Mouse (Mus musculus) G1E-ER4 (cell line): Measurements from ENCODE around the gene Kdm8. TPM values are rescaled to one million over a fixed set of nuclear protein-coding genes. Genes with fewer than 3 reads are reported as not detected.
A peak's percentile ranks its signal among the peaks of the same experiment; 100 is the strongest.

ENCODE experiments used
- GATA1 ChIP-seq: IDR thresholded peaks from one replicate; pipeline ENCODE4 v1.8.0; 2012; ENCODE audit warnings: low read length, inconsistent platforms
- polyA plus RNA-seq: library from polyadenylated mRNA; stranded (reverse); fragments of >175 nt; gene quantifications from 2 replicates; pipeline ENCODE4 v1.2.3, GENCODE M21; 2012

The Kdm8 gene
- polyA plus RNA-seq, 1 experiment, result 5.5 TPM

DNA sequence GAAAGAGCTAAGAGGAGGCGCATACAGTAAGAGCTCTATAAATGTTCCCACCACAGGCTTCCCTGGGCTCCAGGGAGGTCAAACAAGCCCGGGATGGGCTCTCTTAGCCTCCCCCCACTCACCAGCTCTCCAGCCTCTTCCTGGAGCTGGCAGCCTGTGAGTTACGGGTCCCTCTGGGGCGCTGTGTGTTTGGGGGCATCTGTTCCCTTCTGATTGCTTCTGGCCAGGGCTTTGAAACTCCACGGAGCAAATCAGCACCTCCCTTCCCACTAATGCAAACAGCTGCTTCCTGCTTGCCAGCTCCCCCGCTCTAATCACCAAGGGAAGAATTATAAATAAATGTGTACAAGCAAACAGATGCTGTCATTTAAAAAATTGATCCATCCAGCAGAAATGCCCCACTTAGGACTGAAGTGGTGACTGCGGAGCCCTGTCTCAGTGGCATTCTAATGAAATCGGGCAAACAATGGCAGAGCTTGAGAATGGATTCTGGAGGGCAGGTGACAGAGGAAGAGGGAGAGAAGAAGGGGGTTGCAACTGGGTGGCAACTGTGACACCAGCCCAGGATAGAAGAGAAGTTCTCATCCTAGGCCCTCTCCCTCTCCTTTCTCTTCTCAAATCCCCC lies 9.7 kb upstream of the Kdm8 start:
- no peak for TF ChIP-seq GATA1

DNA sequence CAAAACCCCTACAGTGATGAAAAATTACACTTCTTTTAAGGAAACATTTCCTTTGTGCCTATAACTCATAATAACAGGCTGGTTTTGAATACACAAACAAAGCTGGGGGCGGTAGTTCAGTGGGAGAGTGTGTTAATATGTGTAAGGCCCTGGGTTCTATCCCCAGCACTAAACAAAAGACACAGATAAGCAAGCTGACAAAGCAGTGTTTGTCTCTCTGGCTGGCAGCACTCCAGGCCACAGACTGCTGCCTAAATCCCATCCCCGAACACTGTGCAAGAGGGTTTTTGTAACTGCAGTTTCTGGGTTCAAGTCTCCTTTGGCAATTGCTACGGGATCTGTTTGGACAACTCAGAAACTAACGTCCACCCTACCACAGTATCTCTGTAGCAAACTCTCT lies 2.2 kb upstream of the Kdm8 start:
- no peak for TF ChIP-seq GATA1

DNA sequence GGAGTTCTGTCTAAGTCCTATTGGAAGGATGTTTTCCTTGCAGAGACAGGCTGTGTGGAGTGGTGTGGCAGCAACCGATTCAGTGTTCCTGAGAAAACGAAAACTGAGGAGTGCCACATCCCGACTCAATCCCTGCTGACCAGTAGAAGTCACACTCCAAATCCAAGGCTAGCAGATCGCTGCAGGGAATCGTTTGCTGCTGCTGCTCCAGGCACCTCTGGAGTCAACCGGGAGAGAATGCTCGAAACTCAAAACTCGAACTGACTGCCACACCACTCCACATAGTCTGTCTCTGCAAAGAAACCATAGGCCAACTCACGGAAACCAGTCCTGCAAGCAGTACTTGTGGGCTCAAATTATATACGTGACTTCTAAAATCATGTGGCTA lies 406 bp upstream of the Kdm8 start:
- TF ChIP-seq GATA1, result no peak

DNA sequence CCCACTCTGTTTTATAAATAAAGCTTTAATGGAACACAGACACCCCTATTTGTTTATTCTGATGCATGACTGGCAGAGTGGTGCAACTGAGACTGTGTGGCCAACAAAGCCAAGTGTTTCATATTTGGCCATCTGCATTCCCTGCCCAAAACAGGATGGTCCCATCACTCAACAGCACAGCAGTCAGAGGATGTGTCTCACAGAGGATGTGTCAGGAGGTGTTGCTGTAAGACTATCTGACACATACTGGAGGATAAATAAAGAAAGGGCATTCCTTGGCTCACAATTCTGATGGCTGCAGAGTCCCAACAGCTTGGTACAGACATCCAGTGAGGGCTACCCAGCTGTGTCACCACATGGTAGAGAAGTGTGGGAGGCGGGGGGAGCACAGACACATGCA lies 6.2 kb downstream of the Kdm8 start:
- TF ChIP-seq GATA1, result no peak

DNA sequence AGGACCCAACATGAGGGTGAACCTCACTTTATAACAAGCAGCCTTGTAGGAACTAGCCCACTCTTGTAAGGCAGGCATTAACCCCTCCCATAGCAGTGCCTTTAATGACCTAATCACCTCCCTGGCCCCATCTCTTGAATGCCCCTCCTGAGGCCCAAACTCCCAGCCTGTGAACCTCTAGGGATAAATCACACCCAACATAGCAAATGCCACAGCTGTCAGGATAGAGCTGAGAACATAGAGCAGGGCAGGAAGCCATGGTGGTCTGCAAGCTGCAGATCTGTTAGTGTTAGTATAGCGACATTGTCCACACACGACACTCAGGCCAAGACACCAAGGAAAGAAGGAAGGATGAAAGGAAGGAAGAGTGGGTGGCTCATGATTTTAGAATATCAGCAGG lies 6.6 kb downstream of the Kdm8 start:
- no peak for TF ChIP-seq GATA1

DNA sequence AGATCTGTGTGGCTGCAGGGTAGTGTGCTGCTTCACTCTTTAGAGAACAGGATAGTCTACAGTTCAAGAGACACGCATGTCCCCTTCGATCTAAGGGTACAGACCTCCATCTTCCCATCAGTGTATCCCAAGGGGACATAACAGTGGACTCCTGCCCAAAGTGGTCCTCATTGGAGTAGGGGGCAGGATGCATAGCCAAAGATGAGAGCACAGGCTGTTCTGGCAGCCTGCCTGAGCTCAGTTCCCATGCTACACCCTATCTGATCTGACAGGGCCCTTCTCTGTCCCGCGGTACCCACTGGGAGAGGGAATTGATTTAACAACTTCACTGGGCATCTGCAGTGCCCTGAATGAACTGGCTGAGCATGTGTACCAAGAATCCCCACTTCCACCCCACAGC lies 9.2 kb downstream of the Kdm8 start:
- no peak for TF ChIP-seq GATA1

DNA sequence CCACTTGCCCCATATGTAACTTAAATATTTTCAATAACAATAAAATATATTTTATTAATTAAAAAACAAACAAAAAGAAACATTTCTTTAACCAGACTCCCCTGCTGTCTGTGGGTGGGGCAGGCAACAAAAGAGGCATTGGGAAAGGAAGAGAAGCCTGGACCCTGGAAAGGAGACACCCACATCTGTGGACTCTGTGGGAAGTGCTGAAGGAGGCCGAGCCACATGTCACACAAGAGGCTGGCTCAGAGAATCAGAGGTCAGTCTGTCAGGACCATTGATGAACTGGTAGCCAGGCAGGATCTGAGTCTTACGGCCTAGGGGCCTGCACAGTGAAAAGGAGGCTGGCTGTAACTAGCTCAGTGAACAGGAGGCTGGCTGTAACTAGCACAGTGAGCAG lies 17.7 kb downstream of the Kdm8 start:
- no peak for TF ChIP-seq GATA1

DNA sequence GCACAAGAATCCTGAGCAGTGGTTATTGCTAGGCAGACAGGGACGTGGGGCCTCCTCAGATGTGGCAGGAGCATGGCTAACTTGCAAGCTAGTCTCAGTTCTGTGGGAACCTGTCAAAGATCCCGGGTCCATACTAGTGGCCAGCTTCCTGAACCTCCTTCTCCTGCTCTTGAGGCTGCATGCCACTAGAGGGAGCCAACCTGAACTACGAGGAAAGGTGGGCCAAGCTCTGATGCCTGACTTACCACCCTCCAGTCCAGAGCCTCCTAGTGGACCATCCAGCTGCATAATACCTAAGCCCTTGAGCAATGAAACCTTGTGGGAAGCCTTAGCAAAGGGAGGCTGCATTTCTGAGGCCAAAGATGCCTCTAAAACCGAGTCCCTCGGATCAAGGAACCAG lies 25.5 kb downstream of the Kdm8 start:
- no peak for TF ChIP-seq GATA1

DNA sequence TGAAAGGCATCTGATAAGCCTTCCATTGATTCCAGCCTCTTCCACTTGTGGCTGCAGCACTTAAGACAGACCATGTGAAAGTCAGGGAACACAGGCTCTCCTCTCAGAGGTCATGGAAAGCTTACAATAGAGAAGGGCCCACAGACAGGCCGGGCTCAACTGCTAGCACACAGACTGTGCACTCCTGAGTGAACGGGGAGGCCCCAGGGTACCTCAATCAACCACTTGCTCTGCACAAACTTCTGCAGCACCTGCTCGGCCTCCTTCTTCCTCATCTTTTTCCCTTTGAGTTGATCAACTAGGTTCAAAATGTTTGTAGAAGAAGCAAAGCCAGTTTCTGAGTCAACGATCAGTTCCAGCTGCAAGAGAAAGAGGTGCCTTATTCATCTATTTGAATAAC lies 26.4 kb downstream of the Kdm8 start:
- TF ChIP-seq GATA1, result no peak

DNA sequence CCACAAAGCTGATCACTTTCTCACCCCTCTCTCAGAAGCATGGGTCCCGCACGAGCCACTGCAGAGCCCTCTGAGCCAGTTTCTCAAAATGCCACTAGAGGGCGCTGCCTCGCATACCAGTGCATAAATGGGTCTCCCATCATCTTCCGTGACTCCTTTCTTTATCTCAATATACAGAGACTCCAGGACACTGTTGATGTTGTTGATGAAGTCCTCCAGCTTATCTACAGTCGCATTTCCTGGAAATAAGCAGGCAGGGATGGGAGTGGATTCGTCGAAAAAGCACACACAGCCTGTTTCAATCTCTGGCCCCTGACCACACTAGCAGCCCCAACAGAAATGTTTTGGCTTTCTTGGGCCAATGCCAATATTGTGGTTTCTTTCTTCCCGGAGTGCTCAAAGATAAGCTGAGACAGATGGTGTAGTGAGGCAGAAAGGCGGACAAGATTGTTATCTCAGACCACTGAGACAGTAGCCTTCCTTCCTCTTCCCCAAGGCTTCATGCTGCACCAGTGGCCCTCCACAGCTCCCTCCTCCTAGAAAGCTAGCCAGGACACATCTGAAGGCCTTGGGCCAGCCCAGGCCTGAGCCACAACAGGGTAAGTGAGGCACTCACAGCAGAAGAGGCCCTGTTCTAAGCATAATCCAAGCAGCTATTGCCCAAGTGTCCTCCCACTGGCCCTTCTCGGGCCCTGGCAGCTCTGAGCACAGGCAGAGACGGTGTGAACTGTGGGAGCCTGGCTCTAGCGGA lies 27.7 kb downstream of the Kdm8 start:
- TF ChIP-seq GATA1, result peak; percentile 98

DNA sequence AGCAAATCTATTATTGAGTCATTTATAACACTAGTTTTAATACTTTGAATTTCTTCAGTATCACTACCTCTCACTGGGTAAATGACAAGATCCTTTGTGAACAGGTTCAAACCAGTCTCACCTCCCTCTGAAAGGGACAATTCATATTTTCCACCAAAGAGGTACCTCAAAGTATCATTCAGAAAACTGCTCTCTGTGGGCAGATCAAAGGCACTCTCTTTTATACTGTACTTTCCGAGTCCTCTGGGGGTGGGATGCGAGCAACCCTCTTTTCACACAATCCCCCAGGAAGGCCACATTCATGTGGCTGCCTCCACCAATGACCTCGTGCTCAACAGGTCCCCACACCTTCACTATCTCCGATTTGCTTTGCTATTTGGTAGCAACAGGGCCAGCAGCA lies 30.1 kb downstream of the Kdm8 start:
- no peak for TF ChIP-seq GATA1

DNA sequence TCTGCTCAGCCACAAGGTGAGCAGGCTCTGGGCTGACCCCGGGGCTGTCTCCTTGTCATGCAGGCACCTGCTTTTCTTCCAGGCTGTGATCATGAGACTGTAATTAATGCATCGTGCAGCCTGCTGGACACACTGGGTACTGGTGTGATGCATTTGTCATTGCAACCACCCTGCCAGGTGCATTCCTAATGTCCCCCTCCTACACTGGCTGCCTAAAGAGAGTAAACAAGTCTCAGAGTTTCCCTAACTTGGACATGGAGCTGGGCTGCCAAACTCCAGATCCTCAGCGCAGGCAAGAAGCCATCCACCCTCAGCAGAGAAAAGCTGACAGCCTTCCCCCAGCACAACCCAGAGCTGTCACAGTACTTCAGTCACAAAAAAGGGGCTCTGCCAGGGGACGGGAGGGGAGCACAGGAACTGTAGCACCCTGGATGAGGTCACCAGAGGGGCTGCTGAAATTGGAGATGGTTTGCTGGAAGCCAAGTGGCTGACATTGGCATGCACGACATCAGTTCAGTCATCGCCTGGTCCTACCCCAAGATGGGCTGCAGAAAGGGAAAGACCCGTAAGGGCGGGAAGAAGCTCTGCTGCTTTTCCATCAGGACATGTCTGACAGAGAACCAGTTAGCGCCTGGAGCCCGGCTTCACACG lies 31.2 kb downstream of the Kdm8 start:
- TF ChIP-seq GATA1, result no peak

DNA sequence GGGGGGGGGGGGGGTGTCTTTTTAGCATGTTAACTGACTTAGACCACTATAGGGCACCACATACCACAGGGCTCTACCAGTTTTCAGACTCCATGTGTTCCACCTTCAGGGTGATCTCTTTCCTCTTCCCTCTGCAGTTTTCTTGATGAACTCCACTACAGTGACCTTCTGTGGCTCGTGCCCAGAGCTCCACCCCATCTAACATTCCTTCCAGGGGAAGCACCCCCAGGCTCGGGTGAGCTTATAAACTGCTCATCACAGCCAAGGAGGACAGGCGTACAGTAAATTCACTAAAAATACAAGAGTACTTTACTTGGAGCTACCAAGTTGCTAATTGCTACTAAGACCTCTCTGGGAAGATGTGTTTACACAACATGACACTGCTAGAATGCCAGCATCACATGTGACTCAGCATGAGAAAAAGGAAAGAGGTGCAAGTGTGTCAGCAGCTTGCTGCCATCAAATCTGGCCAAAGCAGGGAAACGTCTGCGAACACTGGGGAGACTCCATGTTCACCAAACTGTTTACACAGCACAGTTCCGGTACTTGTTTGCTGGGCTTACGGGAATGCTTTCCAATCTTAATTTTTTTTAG lies 34.0 kb downstream of the Kdm8 start:
- no peak for TF ChIP-seq GATA1

DNA sequence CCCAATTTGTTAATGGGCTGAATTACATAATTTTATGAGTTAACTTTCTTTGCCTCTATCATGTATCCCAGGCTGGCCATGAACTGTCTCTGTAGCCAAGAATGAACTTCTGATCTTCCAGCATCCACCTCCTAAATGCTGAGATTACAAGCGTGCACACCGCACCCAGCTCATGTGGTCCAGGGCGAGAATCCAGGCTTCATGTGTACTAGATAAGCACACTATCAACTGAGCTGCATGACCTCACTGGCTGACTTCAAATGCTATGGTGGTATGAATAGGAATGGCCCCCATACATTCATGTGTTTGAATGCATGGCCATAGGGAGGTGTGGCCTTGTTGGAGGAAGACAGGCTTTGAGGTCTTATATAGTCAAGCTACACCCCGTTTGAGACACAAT lies 36.0 kb downstream of the Kdm8 start:
- TF ChIP-seq GATA1, result no peak

DNA sequence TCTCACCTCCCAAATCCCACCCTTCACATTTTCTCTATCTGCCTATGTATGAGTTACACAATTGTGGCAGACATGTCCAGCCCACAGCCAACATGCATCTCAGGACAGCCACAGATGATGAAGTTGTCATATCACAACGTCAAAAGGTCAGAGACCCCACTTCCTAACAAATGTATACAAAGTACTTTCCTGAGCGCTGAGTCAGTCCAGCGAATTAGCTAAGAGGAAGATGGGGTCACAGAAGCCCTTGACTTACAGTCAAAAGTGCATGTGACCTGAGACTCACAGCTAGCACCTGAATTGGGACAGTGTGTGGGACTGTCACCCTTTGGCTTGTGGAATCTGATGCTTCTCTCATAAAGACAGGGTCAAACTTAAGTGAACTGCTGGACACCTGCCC lies 37.9 kb downstream of the Kdm8 start:
- no peak for TF ChIP-seq GATA1

DNA sequence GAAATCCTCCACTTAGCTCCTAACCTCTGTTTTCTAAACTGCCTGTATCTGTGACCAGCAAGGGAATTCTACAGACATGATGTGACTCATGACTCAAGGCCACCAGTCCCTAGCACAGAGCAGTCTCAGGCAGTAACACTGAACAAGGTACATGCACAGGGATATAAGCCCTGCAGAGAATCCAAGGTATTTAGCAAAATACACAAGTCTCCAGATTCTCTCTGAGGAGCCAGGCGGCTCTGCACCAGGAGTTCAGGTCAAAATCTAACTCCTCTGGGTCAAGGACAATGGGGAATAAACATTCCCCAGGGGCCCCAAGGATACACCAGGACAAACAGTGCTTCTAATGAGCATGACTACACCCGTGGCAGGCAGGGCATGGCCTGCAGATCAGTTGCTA lies 38.4 kb downstream of the Kdm8 start:
- no peak for TF ChIP-seq GATA1

DNA sequence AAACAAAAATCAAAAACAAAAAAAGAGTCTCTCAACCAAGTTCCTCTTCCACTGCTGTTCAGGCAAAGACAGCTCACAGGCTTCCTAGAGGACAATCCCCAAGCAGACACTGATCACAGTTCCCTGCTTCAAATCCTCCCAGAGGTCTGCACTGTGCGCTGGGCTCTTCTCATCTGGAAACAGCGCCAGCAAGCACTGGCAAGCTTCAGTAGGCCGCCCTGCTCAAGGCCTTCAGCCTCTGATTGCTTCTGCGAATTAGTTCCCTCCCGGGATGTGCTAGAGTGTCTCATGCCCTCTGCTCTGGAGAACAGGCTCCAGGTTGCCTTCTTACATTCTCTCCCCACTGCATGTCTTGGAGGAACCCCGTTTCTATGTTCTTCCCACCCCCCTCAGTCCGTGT lies 40.3 kb downstream of the Kdm8 start:
- TF ChIP-seq GATA1, result no peak
